Mouse (Mus musculus) thymus, adult 2 months (tissue): ENCODE measurements around the gene Arv1. TPM values are rescaled to one million over a fixed set of nuclear protein-coding genes. Genes with fewer than 3 reads are reported as not detected.

Source experiments
- DNase-seq: peaks from one replicate; pipeline ENCODE4 v3.0.0; 2021
- H3K27ac ChIP-seq: fragments of 200-500 bp; 2 replicates; pipeline ENCODE4 v1.5.1; 2012; ENCODE audit warnings: low read length, control low read depth; ENCODE audit not compliant: control insufficient read depth, insufficient read depth
- H3K27me3 ChIP-seq: fragments of 200-500 bp; 2 replicates; pipeline ENCODE4 v1.6.1; 2012; ENCODE audit warnings: mild to moderate bottlenecking, low read length, moderate library complexity, mixed read lengths; ENCODE audit not compliant: control insufficient read depth, insufficient read depth
- H3K36me3 ChIP-seq: fragments of 200-500 bp; 2 replicates; pipeline ENCODE4 v1.6.1; 2012; ENCODE audit warnings: mild to moderate bottlenecking, low read length, moderate library complexity; ENCODE audit not compliant: control insufficient read depth, insufficient read depth
- H3K4me1 ChIP-seq: fragments of 200-500 bp; replicated peaks from 2 replicates; pipeline ENCODE4 v1.6.1; 2012; ENCODE audit warnings: low read length; ENCODE audit not compliant: control insufficient read depth, insufficient read depth
- H3K4me3 ChIP-seq: fragments of 200-500 bp; 2 replicates; pipeline ENCODE4 v1.5.1; 2012; ENCODE audit warnings: mild to moderate bottlenecking, low read length, control low read depth, moderate library complexity; ENCODE audit not compliant: control insufficient read depth, insufficient read depth
- CTCF ChIP-seq: fragments of 200-500 bp; IDR thresholded peaks from 2 replicates; pipeline ENCODE4 v1.5.1; 2012; ENCODE audit warnings: mild to moderate bottlenecking, control low read depth, low read length, moderate library complexity, borderline replicate concordance; ENCODE audit not compliant: control insufficient read depth, poor library complexity, insufficient read depth; ENCODE audit errors: extremely low read depth
- POLR2A ChIP-seq: fragments of 200-500 bp; IDR thresholded peaks from 2 replicates; pipeline ENCODE4 v1.6.1; 2012; ENCODE audit warnings: mild to moderate bottlenecking, low read length, control low read depth, moderate library complexity; ENCODE audit not compliant: control insufficient read depth, poor library complexity, insufficient read depth; ENCODE audit errors: extremely low read depth
- WGBS: fragments of 180-500 bp; shearing (Covaris S2); methylation state at CpG from one replicate; pipeline ENCODE4 v1.1.7; 2018; 5-methylcytosine and 5-hydroxymethylcytosine counted together
- polyA plus RNA-seq: library from polyadenylated mRNA; depleted of rRNA; stranded (reverse); fragments of >200 nt; gene quantifications from 2 replicates; pipeline ENCODE4 v1.2.3, GENCODE M21; 2012

Arv1 gene
- polyA plus RNA-seq, 1 experiment = 56.7 TPM

DNA sequence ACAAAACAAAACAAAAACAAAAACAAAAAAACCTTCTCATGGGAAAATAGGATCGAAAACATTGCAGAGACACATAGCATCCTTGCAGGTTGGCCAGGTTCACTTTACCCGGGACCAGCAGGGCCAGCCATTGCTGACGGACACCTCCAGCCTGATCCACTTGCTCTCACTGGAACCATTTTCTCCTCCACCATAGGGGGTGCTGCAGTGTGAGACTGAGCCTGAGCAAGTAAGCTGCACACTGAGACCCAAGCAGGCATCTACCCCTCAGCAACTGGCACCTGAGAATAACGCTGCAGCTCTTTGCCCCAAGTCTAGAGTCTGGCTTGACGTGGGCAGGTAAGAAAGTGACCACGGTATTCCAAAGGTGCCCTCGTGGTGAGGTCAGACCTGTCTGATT is 1.8 kb upstream of the Arv1 start:
- Histone ChIP-seq H3K4me3 (no peak overlapping the region), H3K27me3 (no peaks in the 10 kb centered on the region), H3K36me3 (no peaks in the 10 kb centered on the region), H3K27ac (no peak overlapping the region), H3K4me1 (peaks cover 17% of the 10 kb centered on the region)
- 92% methylated on average over 7 of the region's 7 CpGs for WGBS
- no peak for TF ChIP-seq CTCF
- TF ChIP-seq POLR2A = no peak
- DNase-seq = peak; percentile 36

DNA sequence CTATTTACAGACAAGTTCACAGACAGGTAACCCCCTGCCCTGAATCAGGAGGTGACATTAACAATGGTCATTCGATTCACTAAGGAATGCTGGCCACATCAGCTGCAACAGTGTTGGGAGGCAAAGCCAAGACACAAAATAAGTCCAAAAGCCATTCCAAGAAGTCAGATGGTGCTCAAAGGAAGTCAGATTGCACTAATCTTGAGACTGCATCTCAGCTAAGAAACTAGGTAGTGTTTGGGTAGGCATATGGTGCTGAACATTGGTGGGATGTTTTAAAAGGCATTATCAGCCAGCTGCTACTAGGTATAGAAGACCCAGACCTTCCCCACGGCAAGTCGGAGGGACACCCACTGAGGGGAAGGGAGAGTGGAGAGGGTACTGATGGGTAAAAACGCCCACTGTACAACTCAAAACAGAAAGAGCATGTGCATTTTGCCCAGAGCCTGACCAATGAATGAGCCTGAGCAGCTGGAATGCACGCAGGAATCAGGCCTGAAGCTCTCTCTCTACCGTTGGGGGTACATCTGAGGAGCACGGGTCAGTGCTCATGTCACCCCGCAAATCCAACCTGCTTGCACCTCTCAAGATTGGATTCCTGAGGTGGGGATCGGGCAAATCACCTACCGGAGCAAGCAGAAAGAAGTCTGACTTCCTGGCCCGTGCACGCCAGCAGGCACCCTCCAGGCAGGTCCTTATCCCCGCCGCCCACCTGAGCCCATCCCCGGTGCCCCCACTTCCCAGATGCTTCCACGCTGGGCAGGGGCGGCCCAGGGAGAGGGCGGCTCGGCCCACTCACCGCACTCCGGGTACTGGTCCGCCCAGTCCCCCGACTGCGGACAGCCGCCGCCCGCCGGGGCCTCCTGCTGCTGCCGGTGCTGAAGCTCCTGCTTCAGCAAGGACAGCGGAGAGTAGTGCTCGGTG is 739 bp upstream of the Arv1 start:
- Histone ChIP-seq H3K27ac (no peak overlapping the region), H3K36me3 (no peaks in the 10 kb centered on the region; the same call in 1 of the 2 replicates), H3K4me3 (peak overlapping the region; percentile 56), H3K27me3 (no peaks in the 10 kb centered on the region), H3K4me1 (peaks cover 17% of the 10 kb centered on the region)
- 3% methylated on average over 31 of the region's 31 CpGs for WGBS
- no peak for DNase-seq
- TF ChIP-seq POLR2A = no peak
- TF ChIP-seq CTCF = no peak

DNA sequence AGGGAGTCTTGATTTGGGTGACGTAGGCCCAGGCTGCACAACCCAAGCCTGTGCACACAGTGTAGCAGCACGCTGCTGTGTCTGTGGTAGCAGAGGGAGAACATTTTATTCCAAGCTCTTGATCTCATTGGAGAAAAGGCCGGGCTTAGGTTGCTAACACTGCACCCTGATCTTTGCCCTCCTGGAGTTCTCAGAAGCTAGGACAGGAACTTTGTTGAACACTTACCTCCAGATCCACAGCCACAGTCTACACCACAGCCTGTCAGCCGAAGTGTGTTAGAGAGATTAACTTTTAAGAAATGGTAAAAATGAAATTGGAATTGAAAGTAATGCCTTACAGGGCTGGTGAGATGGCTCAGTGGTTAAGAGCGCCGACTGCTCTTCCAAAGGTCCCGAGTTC is 2.4 kb downstream of the Arv1 start:
- no peak for DNase-seq
- no peaks in the 10 kb centered on the region for H3K27me3 ChIP-seq
- H3K27ac ChIP-seq = no peak overlapping the region
- H3K4me1 ChIP-seq = peaks cover 17% of the 10 kb centered on the region
- no peak overlapping the region for H3K4me3 ChIP-seq
- TF ChIP-seq CTCF (no peak), POLR2A (no peak)
- 97% methylated on average over 7 of the region's 7 CpGs for WGBS
- H3K36me3 ChIP-seq = peaks cover 3% of the 10 kb centered on the region

DNA sequence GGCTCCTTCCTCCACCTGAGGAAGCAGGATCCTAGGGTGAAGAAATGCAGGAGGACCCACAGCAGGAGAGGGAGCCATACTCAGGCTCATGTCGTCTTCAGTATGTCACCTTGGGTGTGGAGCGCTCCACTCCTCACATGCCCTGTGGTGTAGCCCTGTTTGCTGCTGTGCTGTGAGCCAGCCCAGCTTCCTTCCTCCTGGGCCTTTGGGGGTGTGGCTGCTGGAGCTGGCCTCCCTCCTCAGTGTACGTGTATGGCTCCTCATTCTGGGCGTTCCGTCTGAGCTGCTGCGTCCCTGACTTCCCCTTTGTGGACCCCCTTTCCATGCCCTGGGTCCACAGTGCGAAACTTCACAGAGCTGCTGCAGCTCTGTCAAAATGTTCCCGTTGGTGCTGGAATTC is 10.9 kb downstream of the Arv1 start:
- 83% methylated on average over 8 of the region's 8 CpGs for WGBS
- TF ChIP-seq CTCF (no peak), POLR2A (no peak)
- Histone ChIP-seq H3K36me3 (peaks cover 34% of the 10 kb centered on the region), H3K4me3 (no peak overlapping the region), H3K27me3 (no peaks in the 10 kb centered on the region), H3K4me1 (no peaks in the 10 kb centered on the region), H3K27ac (no peak overlapping the region)
- no peak for DNase-seq

DNA sequence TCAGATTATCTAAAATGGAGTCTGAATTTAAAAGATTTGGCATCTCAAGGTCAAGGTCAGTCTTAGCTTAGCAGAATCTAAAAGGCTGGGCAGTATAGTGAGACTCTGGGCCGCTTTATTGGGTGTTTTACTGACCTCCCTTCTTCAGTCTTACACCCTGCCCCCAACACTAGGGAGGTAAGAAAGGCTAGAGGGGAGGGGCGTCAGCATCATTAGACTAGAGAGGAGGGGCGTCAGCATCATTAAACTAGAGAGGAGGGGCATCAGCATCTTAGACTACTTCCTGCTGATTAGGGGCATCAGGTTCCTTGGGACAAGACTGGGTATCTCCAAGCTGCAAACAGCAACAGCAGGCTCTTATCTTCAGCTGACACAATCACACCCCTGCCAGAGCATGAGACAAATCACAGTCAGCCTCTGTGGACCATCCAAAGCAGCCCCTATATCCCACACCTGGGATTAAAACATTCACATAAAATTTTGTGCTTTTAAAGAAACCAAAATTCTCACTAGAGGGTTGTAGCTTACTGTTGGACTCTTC is 13.5 kb downstream of the Arv1 start:
- H3K4me1 ChIP-seq = no peaks in the 10 kb centered on the region
- no peak for TF ChIP-seq POLR2A
- TF ChIP-seq CTCF = no peak
- peaks cover 33% of the 10 kb centered on the region for H3K36me3 ChIP-seq
- no peak for DNase-seq
- WGBS = 95% methylated on average over 3 of the region's 3 CpGs
- no peaks in the 10 kb centered on the region for H3K27me3 ChIP-seq
- no peak overlapping the region for H3K27ac ChIP-seq
- no peak overlapping the region for H3K4me3 ChIP-seq

DNA sequence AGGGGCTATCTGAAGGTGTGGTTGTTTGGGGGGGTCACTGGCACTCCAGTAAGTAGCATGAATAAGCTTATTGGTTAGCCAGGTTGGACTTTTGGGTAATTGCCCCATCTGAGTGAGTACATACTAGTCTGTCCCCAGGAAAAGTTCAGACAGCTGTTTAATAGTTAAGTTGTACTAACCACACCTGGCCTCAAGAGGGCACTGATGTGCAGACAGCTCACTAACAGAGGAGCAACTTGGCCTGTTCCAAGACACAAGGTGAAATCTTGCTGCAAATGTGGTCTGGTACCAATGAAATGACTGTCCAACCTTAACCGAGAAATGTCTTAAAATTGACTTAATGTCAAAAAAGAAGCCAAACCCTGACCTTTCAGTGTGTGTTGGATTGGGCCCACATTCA is 17.3 kb downstream of the Arv1 start:
- TF ChIP-seq CTCF (no peak), POLR2A (no peak)
- H3K27ac ChIP-seq = no peak overlapping the region
- no peaks in the 10 kb centered on the region for H3K27me3 ChIP-seq
- WGBS = 87% methylated on average over 1 of the region's 1 CpGs
- H3K4me1 ChIP-seq = no peaks in the 10 kb centered on the region
- no peaks in the 10 kb centered on the region; the same call in 1 of the 2 replicates for H3K36me3 ChIP-seq
- DNase-seq = peak; percentile 49
- no peak overlapping the region for H3K4me3 ChIP-seq
